Mouse (Mus musculus) neural tube, embryonic 15.5 days (tissue): ENCODE data around the gene Fam32a. TPM values are rescaled to one million over a fixed set of nuclear protein-coding genes. Genes with fewer than 3 reads are reported as not detected.

Experiments
- ATAC-seq: fragments of 200-750 bp; cut with Nextera tagmentation; 2 replicates; pipeline ENCODE4 v1.8.0; 2017; ENCODE audit warnings: mild to moderate bottlenecking, moderate TSS enrichment, moderate library complexity; ENCODE audit not compliant: low FRiP score
- H3K27ac ChIP-seq: fragments of 300-500 bp; sonication (generic); replicated peaks from 2 replicates; pipeline ENCODE4 v1.5.1; 2015; ENCODE audit warnings: mild to moderate bottlenecking, inconsistent platforms
- H3K27me3 ChIP-seq: fragments of 300-500 bp; sonication (generic); replicated peaks from 2 replicates; pipeline ENCODE4 v1.6.1; 2015; ENCODE audit warnings: inconsistent platforms
- H3K36me3 ChIP-seq: fragments of 300-500 bp; sonication (generic); 2 replicates; pipeline ENCODE4 v1.6.1; 2015; ENCODE audit warnings: inconsistent platforms
- H3K4me1 ChIP-seq: fragments of 300-500 bp; sonication (generic); 2 replicates; pipeline ENCODE4 v1.6.1; 2015; ENCODE audit warnings: inconsistent platforms
- H3K4me2 ChIP-seq: fragments of 300-500 bp; sonication (generic); 2 replicates; pipeline ENCODE4 v1.6.1; 2015; ENCODE audit warnings: inconsistent platforms, mild to moderate bottlenecking, moderate library complexity
- H3K4me3 ChIP-seq: fragments of 300-500 bp; sonication (generic); replicated peaks from 2 replicates; pipeline ENCODE4 v1.5.1; 2015; ENCODE audit warnings: mild to moderate bottlenecking, inconsistent platforms
- H3K9ac ChIP-seq: fragments of 300-500 bp; sonication (generic); replicated peaks from 2 replicates; pipeline ENCODE4 v1.6.1; 2015; ENCODE audit warnings: mild to moderate bottlenecking, inconsistent platforms
- H3K9me3 ChIP-seq: fragments of 300-500 bp; sonication (generic); replicated peaks from 2 replicates; pipeline ENCODE4 v1.6.1; 2016; ENCODE audit warnings: inconsistent platforms
- WGBS: fragments of 180-500 bp; shearing (Covaris S2); methylation state at CpG from one replicate; pipeline ENCODE4 v1.1.7; 2015; ENCODE audit warnings: mixed read lengths; 5-methylcytosine and 5-hydroxymethylcytosine counted together
- polyA plus RNA-seq: library from polyadenylated mRNA; unstranded; fragments of >200 nt; fragmentation: Nextera tagmentation; extraction: Ambion mirVana; gene quantifications from 2 replicates; pipeline ENCODE4 v1.2.1, GENCODE M21; 2015

Fam32a gene
- polyA plus RNA-seq, 1 experiment from 2014 or later: 78.7 TPM

DNA sequence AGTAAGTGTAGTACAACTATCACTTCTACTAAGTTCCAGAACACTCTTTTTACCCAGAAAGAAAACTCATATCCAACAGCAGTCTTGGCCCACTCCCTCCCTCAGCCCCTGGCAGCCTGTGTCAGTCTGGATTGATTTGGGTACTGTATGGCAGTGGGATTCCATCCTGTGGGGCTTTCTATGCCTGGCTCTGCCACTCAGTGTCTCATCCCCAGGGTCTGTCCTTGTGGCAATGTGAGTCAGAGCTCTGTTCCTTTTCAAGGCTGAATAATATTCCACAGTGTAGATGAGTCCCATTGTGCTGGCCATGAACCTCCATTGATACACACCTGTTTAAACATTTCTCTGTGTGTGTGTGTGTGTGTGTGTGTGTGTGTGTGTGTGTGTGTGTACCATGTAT lies 47.1 kb downstream of the Fam32a start:
- ATAC-seq: no peak
- no peaks in the 10 kb centered on the region for H3K27me3 ChIP-seq
- H3K9ac ChIP-seq: no peak overlapping the region

DNA sequence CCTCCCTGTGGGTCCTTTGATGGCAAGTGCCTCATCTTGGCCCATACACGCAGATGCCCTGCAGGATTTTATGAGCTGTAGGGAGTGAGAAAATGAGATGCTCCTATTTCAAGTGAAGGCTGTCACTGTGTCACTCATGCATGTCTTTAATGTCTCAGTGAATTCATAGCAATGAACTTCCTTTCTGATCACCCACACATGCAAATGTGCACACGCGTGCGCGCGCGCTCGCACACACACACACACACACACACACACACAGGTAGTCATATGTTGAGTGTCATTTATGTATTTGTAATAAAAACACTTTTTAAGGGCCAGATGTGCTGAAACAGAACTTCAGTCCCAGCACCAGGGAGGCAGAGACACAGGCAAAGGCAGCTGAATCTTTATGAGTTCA lies 47.6 kb downstream of the Fam32a start:
- Histone ChIP-seq H3K4me1 (no peaks in the 10 kb centered on the region), H3K4me2 (no peak overlapping the region), H3K9ac (no peak overlapping the region), H3K9me3 (no peaks in the 10 kb centered on the region), H3K36me3 (no peaks in the 10 kb centered on the region), H3K4me3 (no peak overlapping the region), H3K27me3 (no peaks in the 10 kb centered on the region), H3K27ac (no peak overlapping the region)
- ATAC-seq: no peak
- 95% methylated on average over 8 of the region's 8 CpGs for WGBS

More for the DNA sequence above, 47.1 kb downstream of the Fam32a start:
- H3K36me3 ChIP-seq: no peaks in the 10 kb centered on the region
- no peaks in the 10 kb centered on the region for H3K9me3 ChIP-seq
- no peaks in the 10 kb centered on the region for H3K4me1 ChIP-seq
- no peak overlapping the region for H3K4me2 ChIP-seq
- no peak overlapping the region for H3K27ac ChIP-seq
- no peak overlapping the region for H3K4me3 ChIP-seq

GRCm38 (mm10) chr8:72268356-72268755 lies 48.8 kb downstream of the Fam32a start:
- ATAC-seq: no peak
- no peaks in the 10 kb centered on the region for H3K9me3 ChIP-seq
- H3K4me3 ChIP-seq: no peak overlapping the region
- 84% methylated on average over 15 of the region's 15 CpGs for WGBS
- no peaks in the 10 kb centered on the region for H3K4me1 ChIP-seq
- no peaks in the 10 kb centered on the region for H3K27me3 ChIP-seq
- no peak overlapping the region for H3K9ac ChIP-seq
- H3K36me3 ChIP-seq: no peaks in the 10 kb centered on the region
- H3K4me2 ChIP-seq: no peak overlapping the region
- peak overlapping the region; percentile 60; the same call in 1 of the 2 replicates for H3K27ac ChIP-seq

DNA sequence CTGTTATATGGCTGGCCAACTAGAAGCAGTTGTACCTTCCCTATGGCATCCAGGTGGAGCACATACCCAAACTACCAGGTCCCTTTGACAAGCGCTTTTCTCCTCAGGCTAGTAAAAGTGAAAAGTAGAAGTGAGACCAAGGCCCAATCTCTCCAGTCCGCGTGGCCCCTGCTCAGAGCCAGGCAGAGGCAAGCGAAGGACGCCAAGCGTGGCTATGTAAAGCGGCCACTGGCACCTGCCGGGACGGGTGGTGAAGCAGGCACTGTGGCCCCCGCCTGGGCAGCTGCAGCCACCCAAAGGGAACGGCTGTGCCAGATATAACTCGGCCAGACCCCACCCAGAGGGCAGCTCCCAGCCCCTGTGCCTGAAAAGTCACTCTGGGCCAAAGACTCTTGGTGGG lies 51.1 kb downstream of the Fam32a start:
- Histone ChIP-seq H3K27me3 (no peaks in the 10 kb centered on the region), H3K4me1 (no peaks in the 10 kb centered on the region), H3K9me3 (no peaks in the 10 kb centered on the region), H3K9ac (no peak overlapping the region), H3K4me3 (no peak overlapping the region), H3K36me3 (no peaks in the 10 kb centered on the region), H3K4me2 (no peak overlapping the region), H3K27ac (no peak overlapping the region)
- 89% methylated on average over 12 of the region's 12 CpGs for WGBS
- no peak for ATAC-seq

- Histone ChIP-seq H3K27ac (no peak overlapping the region), H3K4me1 (no peaks in the 10 kb centered on the region), H3K27me3 (no peaks in the 10 kb centered on the region), H3K9ac (no peak overlapping the region), H3K4me2 (no peak overlapping the region), H3K36me3 (no peaks in the 10 kb centered on the region), H3K9me3 (no peaks in the 10 kb centered on the region), H3K4me3 (no peak overlapping the region)
- no peak for ATAC-seq
- 84% methylated on average over 11 of the region's 11 CpGs for WGBS
These were observed 51.6 kb downstream of the Fam32a start for GRCm38 (mm10) chr8:72271051-72271660.

- no peaks in the 10 kb centered on the region for H3K4me1 ChIP-seq
- no peaks in the 10 kb centered on the region for H3K27me3 ChIP-seq
- ATAC-seq: no peak
- H3K9me3 ChIP-seq: no peaks in the 10 kb centered on the region
- no peak overlapping the region for H3K27ac ChIP-seq
- no peak overlapping the region for H3K4me2 ChIP-seq
- H3K9ac ChIP-seq: no peak overlapping the region
- H3K36me3 ChIP-seq: no peaks in the 10 kb centered on the region
- H3K4me3 ChIP-seq: no peak overlapping the region
- 81% methylated on average over 3 of the region's 3 CpGs for WGBS
These were observed 52.2 kb downstream of the Fam32a start for GRCm38 (mm10) chr8:72271691-72272090.

- Histone ChIP-seq H3K27me3 (no peaks in the 10 kb centered on the region), H3K9me3 (no peaks in the 10 kb centered on the region), H3K4me1 (no peaks in the 10 kb centered on the region), H3K27ac (no peak overlapping the region), H3K9ac (no peak overlapping the region), H3K4me2 (no peak overlapping the region), H3K4me3 (no peak overlapping the region), H3K36me3 (no peaks in the 10 kb centered on the region)
- ATAC-seq: no peak
- 23% methylated on average over 3 of the region's 3 CpGs for WGBS
These were observed 52.8 kb downstream of the Fam32a start for GRCm38 (mm10) chr8:72272361-72272760.

DNA sequence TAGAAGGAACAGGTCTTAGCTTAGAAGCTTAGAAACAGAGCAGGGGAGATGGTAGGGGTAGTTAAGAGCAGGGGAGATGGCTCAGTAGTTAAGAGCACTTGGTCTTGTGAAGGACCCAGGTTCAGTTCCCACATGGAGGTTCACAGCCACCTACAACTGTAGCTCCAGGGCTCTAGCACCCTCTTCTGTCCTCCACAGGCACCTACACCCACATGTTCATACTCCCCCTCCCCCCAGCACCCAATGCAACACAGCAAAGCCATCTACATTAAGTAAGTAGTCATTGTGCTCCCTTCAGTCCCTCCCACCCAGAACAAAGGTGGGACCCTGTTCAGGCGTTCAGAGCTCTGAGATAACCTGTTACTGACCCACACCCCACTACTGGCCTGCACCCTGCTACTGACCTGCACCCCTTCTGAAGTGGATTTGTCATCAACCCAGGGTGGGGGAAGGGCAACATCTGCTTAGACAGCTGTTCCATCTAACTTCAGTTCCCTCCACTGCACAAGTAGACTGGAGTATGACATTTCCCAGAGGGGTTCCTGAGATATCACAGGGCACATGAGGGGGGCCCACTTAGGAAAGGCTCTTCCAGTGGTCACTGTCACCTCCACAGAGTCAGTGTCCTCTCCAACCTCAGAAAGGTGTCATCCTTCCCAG lies 53.7 kb downstream of the Fam32a start:
- no peak overlapping the region for H3K27ac ChIP-seq
- WGBS: 60% methylated on average over 1 of the region's 1 CpGs
- H3K36me3 ChIP-seq: no peaks in the 10 kb centered on the region
- H3K27me3 ChIP-seq: no peaks in the 10 kb centered on the region
- no peak for ATAC-seq
- no peak overlapping the region for H3K9ac ChIP-seq
- no peak overlapping the region for H3K4me3 ChIP-seq
- H3K4me1 ChIP-seq: no peaks in the 10 kb centered on the region
- no peak overlapping the region for H3K4me2 ChIP-seq
- no peaks in the 10 kb centered on the region for H3K9me3 ChIP-seq

GRCm38 (mm10) chr8:72273807-72274206 lies 54.3 kb downstream of the Fam32a start:
- no peak overlapping the region for H3K4me3 ChIP-seq
- H3K4me1 ChIP-seq: no peaks in the 10 kb centered on the region
- no peaks in the 10 kb centered on the region for H3K9me3 ChIP-seq
- no peak for ATAC-seq
- H3K27me3 ChIP-seq: no peaks in the 10 kb centered on the region
- H3K36me3 ChIP-seq: no peaks in the 10 kb centered on the region
- H3K9ac ChIP-seq: no peak overlapping the region
- H3K4me2 ChIP-seq: no peak overlapping the region
- WGBS: 76% methylated on average over 5 of the region's 5 CpGs
- H3K27ac ChIP-seq: no peak overlapping the region

Other genes starting within 250 kb of the Fam32a start
- gene Cyp4f18, start 210.1 kb upstream of the Fam32a start, polyA plus RNA-seq: 1.2 and 1.3 TPM in 2 replicates
- not detected in 2 replicates for gene Olfr372, start 178.5 kb upstream of the Fam32a start, polyA plus RNA-seq
- 0.04 TPM in 1 of 2 replicates, not detected in the other for gene Olfr373, start 136.6 kb upstream of the Fam32a start, polyA plus RNA-seq
- 0.03 TPM in 2 replicates for gene Olfr374, start 112.7 kb upstream of the Fam32a start, polyA plus RNA-seq
- 156 and 231 TPM in 2 replicates for gene Tpm4, start 84.8 kb upstream of the Fam32a start, polyA plus RNA-seq
- 76.7 and 96.5 TPM in 2 replicates for gene Rab8a, start 58.5 kb upstream of the Fam32a start, polyA plus RNA-seq
- 0.70 TPM in 1 of 2 replicates, not detected in the other for gene Hsh2d, start 30.1 kb upstream of the Fam32a start, polyA plus RNA-seq
- gene Cib3, start 6.9 kb upstream of the Fam32a start, polyA plus RNA-seq: not detected in 2 replicates
- not detected in 2 replicates for gene Gm11034, start 6.1 kb upstream of the Fam32a start, polyA plus RNA-seq
- gene Ap1m1, start 20.3 kb downstream of the Fam32a start, polyA plus RNA-seq: 235 and 249 TPM in 2 replicates
- gene Gm10282, start 85.5 kb downstream of the Fam32a start, polyA plus RNA-seq: 10.9 and 13.0 TPM in 2 replicates
- 6.7 and 7.9 TPM in 2 replicates for gene Klf2, start 99.3 kb downstream of the Fam32a start, polyA plus RNA-seq
- 51.5 and 54.3 TPM in 2 replicates for gene Eps15l1, start 201.7 kb downstream of the Fam32a start, polyA plus RNA-seq
- gene Calr3, start 224.1 kb downstream of the Fam32a start, polyA plus RNA-seq: 0.99 and 1.3 TPM in 2 replicates
- gene 1700030K09Rik, start 224.2 kb downstream of the Fam32a start, polyA plus RNA-seq: 16.3 and 17.0 TPM in 2 replicates